Mouse (Mus musculus) forebrain, embryonic 15.5 days (tissue): ENCODE measurements at regions not wholly inside any gene's neighbourhood (a gene's known extent, or its start where the extent isn't known, plus 50 kb on each side); places are given as distances from the start of the nearest gene placed in this dataset.
A peak's percentile ranks its signal among the peaks of the same experiment; 100 is the strongest.

Experiments used
- ATAC-seq: fragments of 200-750 bp; cut with Nextera tagmentation; replicated peaks from 2 replicates; pipeline ENCODE4 v1.8.0; 2017; ENCODE audit warnings: mild to moderate bottlenecking, moderate TSS enrichment, moderate library complexity
- H3K27ac ChIP-seq: fragments of 300-500 bp; sonication (generic); replicated peaks from 2 replicates; pipeline ENCODE4 v1.5.1; 2015; ENCODE audit warnings: mild to moderate bottlenecking, inconsistent platforms
- H3K27me3 ChIP-seq: fragments of 300-500 bp; sonication (generic); 2 replicates; pipeline ENCODE4 v1.6.1; 2015; ENCODE audit warnings: inconsistent platforms
- H3K36me3 ChIP-seq: fragments of 300-500 bp; sonication (generic); 2 replicates; pipeline ENCODE4 v1.6.1; 2015; ENCODE audit warnings: mild to moderate bottlenecking, inconsistent platforms
- H3K4me1 ChIP-seq: fragments of 300-500 bp; sonication (generic); 2 replicates; pipeline ENCODE4 v1.6.1; 2015; ENCODE audit warnings: inconsistent platforms
- H3K4me2 ChIP-seq: fragments of 300-500 bp; sonication (generic); replicated peaks from 2 replicates; pipeline ENCODE4 v1.6.1; 2015; ENCODE audit warnings: mild to moderate bottlenecking, inconsistent platforms
- H3K4me3 ChIP-seq: fragments of 300-500 bp; sonication (generic); 2 replicates; pipeline ENCODE4 v1.5.1; 2015; ENCODE audit warnings: mild to moderate bottlenecking, inconsistent platforms
- H3K9ac ChIP-seq: fragments of 300-500 bp; sonication (generic); replicated peaks from 2 replicates; pipeline ENCODE4 v1.6.1; 2015; ENCODE audit warnings: mild to moderate bottlenecking, inconsistent platforms
- H3K9me3 ChIP-seq: fragments of 300-500 bp; sonication (generic); 2 replicates; pipeline ENCODE4 v1.6.1; 2016; ENCODE audit warnings: inconsistent platforms
- WGBS: fragments of 180-500 bp; shearing (Covaris S2); methylation state at CpG from one replicate; pipeline ENCODE4 v1.1.7; 2015; ENCODE audit warnings: mixed read lengths; 5-methylcytosine and 5-hydroxymethylcytosine counted together

GRCm38 (mm10) chr19:32947081-32947855, 190.0 kb downstream of the Pten start:
- H3K4me3 ChIP-seq: no peak overlapping the region
- H3K4me2 ChIP-seq: no peak overlapping the region
- no peak overlapping the region for H3K27ac ChIP-seq
- no peaks in the 10 kb centered on the region for H3K36me3 ChIP-seq
- WGBS: 79% methylated on average over 12 of the region's 12 CpGs
- ATAC-seq: no peak
- H3K9me3 ChIP-seq: no peaks in the 10 kb centered on the region
- H3K4me1 ChIP-seq: no peaks in the 10 kb centered on the region
- H3K9ac ChIP-seq: no peak overlapping the region
- H3K27me3 ChIP-seq: no peaks in the 10 kb centered on the region

- H3K27ac ChIP-seq: no peak overlapping the region
- no peak for ATAC-seq
- no peaks in the 10 kb centered on the region for H3K27me3 ChIP-seq
- H3K4me1 ChIP-seq: no peaks in the 10 kb centered on the region
- H3K9me3 ChIP-seq: no peaks in the 10 kb centered on the region
- no peaks in the 10 kb centered on the region for H3K36me3 ChIP-seq
- no peak overlapping the region for H3K4me2 ChIP-seq
- no peak overlapping the region for H3K4me3 ChIP-seq
- 89% methylated on average over 3 of the region's 3 CpGs for WGBS
- no peak overlapping the region for H3K9ac ChIP-seq
Observed at GRCm38 (mm10) chr19:32950252-32950651, 193.0 kb downstream of the Pten start.

GRCm38 (mm10) chr19:32950794-32951193, 193.5 kb downstream of the Pten start:
- Histone ChIP-seq H3K27ac (no peak overlapping the region), H3K36me3 (no peaks in the 10 kb centered on the region), H3K4me2 (no peak overlapping the region), H3K27me3 (no peaks in the 10 kb centered on the region), H3K9ac (no peak overlapping the region), H3K4me1 (no peaks in the 10 kb centered on the region), H3K9me3 (no peaks in the 10 kb centered on the region), H3K4me3 (no peak overlapping the region)
- 95% methylated on average over 1 of the region's 1 CpGs for WGBS
- ATAC-seq: no peak

- 88% methylated on average over 4 of the region's 4 CpGs for WGBS
Observed at GRCm38 (mm10) chr19:32952425-32952824, 195.1 kb downstream of the Pten start.

GRCm38 (mm10) chr19:32952928-32953687, 195.8 kb downstream of the Pten start:
- Histone ChIP-seq H3K9ac (no peak overlapping the region), H3K4me1 (peaks cover 6% of the 10 kb centered on the region; the same call in 1 of the 2 replicates), H3K9me3 (no peaks in the 10 kb centered on the region), H3K4me3 (no peak overlapping the region), H3K4me2 (no peak overlapping the region), H3K27ac (no peak overlapping the region), H3K27me3 (no peaks in the 10 kb centered on the region), H3K36me3 (no peaks in the 10 kb centered on the region)
- ATAC-seq: no peak
- 83% methylated on average over 11 of the region's 11 CpGs for WGBS

More at GRCm38 (mm10) chr19:32952425-32952824, 195.1 kb downstream of the Pten start:
- Histone ChIP-seq H3K36me3 (no peaks in the 10 kb centered on the region), H3K27me3 (no peaks in the 10 kb centered on the region), H3K4me1 (peaks cover 6% of the 10 kb centered on the region; the same call in 1 of the 2 replicates), H3K27ac (no peak overlapping the region), H3K9me3 (no peaks in the 10 kb centered on the region), H3K4me3 (no peak overlapping the region), H3K4me2 (no peak overlapping the region), H3K9ac (no peak overlapping the region)
- ATAC-seq: no peak

GRCm38 (mm10) chr19:32954001-32954605, 196.8 kb downstream of the Pten start:
- 32% methylated on average over 4 of the region's 4 CpGs for WGBS
- Histone ChIP-seq H3K9ac (no peak overlapping the region), H3K36me3 (no peaks in the 10 kb centered on the region), H3K9me3 (no peaks in the 10 kb centered on the region), H3K27ac (no peak overlapping the region), H3K27me3 (no peaks in the 10 kb centered on the region), H3K4me2 (no peak overlapping the region), H3K4me1 (peaks cover 6% of the 10 kb centered on the region; the same call in 1 of the 2 replicates), H3K4me3 (no peak overlapping the region)
- ATAC-seq: no peak

GRCm38 (mm10) chr19:32954942-32955341, 197.6 kb downstream of the Pten start:
- Histone ChIP-seq H3K36me3 (no peaks in the 10 kb centered on the region), H3K4me3 (no peak overlapping the region), H3K4me2 (no peak overlapping the region), H3K4me1 (peaks cover 6% of the 10 kb centered on the region; the same call in 1 of the 2 replicates), H3K27me3 (no peaks in the 10 kb centered on the region), H3K9me3 (no peaks in the 10 kb centered on the region), H3K9ac (no peak overlapping the region), H3K27ac (no peak overlapping the region)
- ATAC-seq: no peak
- WGBS: 97% methylated on average over 3 of the region's 3 CpGs

- H3K36me3 ChIP-seq: no peaks in the 10 kb centered on the region
- peaks cover 6% of the 10 kb centered on the region; the same call in 1 of the 2 replicates for H3K4me1 ChIP-seq
- no peak overlapping the region for H3K9ac ChIP-seq
- H3K4me2 ChIP-seq: peak overlapping the region; percentile 19
- no peak for ATAC-seq
- H3K27ac ChIP-seq: no peak overlapping the region
- H3K27me3 ChIP-seq: no peaks in the 10 kb centered on the region
- no peak overlapping the region for H3K4me3 ChIP-seq
- no peaks in the 10 kb centered on the region for H3K9me3 ChIP-seq
- WGBS: 5% methylated on average over 9 of the region's 9 CpGs
Observed at GRCm38 (mm10) chr19:32956143-32956915, 199.0 kb downstream of the Pten start.

- Histone ChIP-seq H3K4me1 (peaks cover 6% of the 10 kb centered on the region; the same call in 1 of the 2 replicates), H3K9me3 (no peaks in the 10 kb centered on the region), H3K27me3 (no peaks in the 10 kb centered on the region), H3K9ac (no peak overlapping the region), H3K4me3 (no peak overlapping the region), H3K4me2 (peak overlapping the region; percentile 19), H3K27ac (no peak overlapping the region), H3K36me3 (no peaks in the 10 kb centered on the region)
- 8% methylated on average over 13 of the region's 13 CpGs for WGBS
- ATAC-seq: no peak
Observed at GRCm38 (mm10) chr19:32956916-32957558, 199.7 kb downstream of the Pten start.

GRCm38 (mm10) chr19:32958276-32958675, 201.0 kb downstream of the Pten start:
- Histone ChIP-seq H3K4me3 (no peak overlapping the region), H3K27ac (no peak overlapping the region), H3K4me2 (no peak overlapping the region), H3K9me3 (no peaks in the 10 kb centered on the region), H3K27me3 (no peaks in the 10 kb centered on the region), H3K4me1 (peaks cover 6% of the 10 kb centered on the region; the same call in 1 of the 2 replicates), H3K9ac (no peak overlapping the region), H3K36me3 (no peaks in the 10 kb centered on the region)
- WGBS: 93% methylated on average over 4 of the region's 4 CpGs
- no peak for ATAC-seq

GRCm38 (mm10) chr19:32958791-32959190, 201.5 kb downstream of the Pten start:
- no peaks in the 10 kb centered on the region for H3K27me3 ChIP-seq
- H3K27ac ChIP-seq: no peak overlapping the region
- no peak overlapping the region for H3K9ac ChIP-seq
- H3K4me3 ChIP-seq: no peak overlapping the region
- H3K36me3 ChIP-seq: no peaks in the 10 kb centered on the region
- H3K9me3 ChIP-seq: no peaks in the 10 kb centered on the region
- no peak for ATAC-seq
- H3K4me2 ChIP-seq: no peak overlapping the region
- peaks cover 6% of the 10 kb centered on the region; the same call in 1 of the 2 replicates for H3K4me1 ChIP-seq
- WGBS: 91% methylated on average over 4 of the region's 4 CpGs
